Mouse (Mus musculus): ENCODE results near the gene Cachd1. TPM values are rescaled to one million over a fixed set of nuclear protein-coding genes. Genes with fewer than 3 reads are reported as not detected.

Gene Cachd1
- total RNA-seq (2021), result 10 to 100 TPM; 34.9 to 35.3 TPM
- long read RNA-seq, full-length matches to known transcripts, result 45 of 57 reads
- long read RNA-seq, partial matches to known transcripts, result 6 of 57 reads
- long read RNA-seq, other reads (novel, unspliced or antisense), result 6 of 57 reads

- DNase-seq (ENCODE audit: low spot score in 2 of 2), result peak; percentile 36 to 66
Measured at GRCm38 (mm10) chr4:100776043-100776870, at the start of gene Cachd1. Gene Cachd1, plus strand, starts transcription at chr4:100776675.

GRCm38 (mm10) chr4:100728896-100729479 is 47.5 kb upstream of the Cachd1 start:
- DNase-seq (ENCODE audit: low spot score in 2 of 2), result peak in 1 of 2 experiments; percentile 36

- DNase-seq (ENCODE audit: low spot score in 2 of 2), result no peak
Measured at GRCm38 (mm10) chr4:100735098-100735935, 41.2 kb upstream of the Cachd1 start.

GRCm38 (mm10) chr4:100735936-100736349 is 40.5 kb upstream of the Cachd1 start:
- no peak for DNase-seq (ENCODE audit: low spot score in 2 of 2)

GRCm38 (mm10) chr4:100743615-100744014 is 32.9 kb upstream of the Cachd1 start:
- no peak for DNase-seq (ENCODE audit: low spot score in 2 of 2)

- no peak for DNase-seq (ENCODE audit: low spot score in 2 of 2)
Measured at GRCm38 (mm10) chr4:100752278-100752677, 24.2 kb upstream of the Cachd1 start.

- no peak for DNase-seq (ENCODE audit: low spot score in 2 of 2)
Measured at GRCm38 (mm10) chr4:100755632-100756031, 20.8 kb upstream of the Cachd1 start.

- DNase-seq (ENCODE audit: low spot score in 2 of 2), result no peak
Measured at GRCm38 (mm10) chr4:100756499-100756898, 20.0 kb upstream of the Cachd1 start.

GRCm38 (mm10) chr4:100758265-100758898 is 18.1 kb upstream of the Cachd1 start:
- DNase-seq (ENCODE audit: low spot score in 2 of 2), result no peak

GRCm38 (mm10) chr4:100759603-100760002 is 16.9 kb upstream of the Cachd1 start:
- no peak for DNase-seq (ENCODE audit: low spot score in 2 of 2)

GRCm38 (mm10) chr4:100760416-100760815 is 16.1 kb upstream of the Cachd1 start:
- DNase-seq (ENCODE audit: low spot score in 2 of 2), result no peak

GRCm38 (mm10) chr4:100768606-100769005 is 7.9 kb upstream of the Cachd1 start:
- DNase-seq (ENCODE audit: low spot score in 2 of 2), result no peak

GRCm38 (mm10) chr4:100776871-100777375 is 448 bp downstream of the Cachd1 start:
- peak; percentile 8 to 30 for DNase-seq (ENCODE audit: low spot score in 2 of 2)

- DNase-seq (ENCODE audit: low spot score in 2 of 2), result peak; percentile 22 to 29
Measured at GRCm38 (mm10) chr4:100777376-100778041, 1.0 kb downstream of the Cachd1 start.

- DNase-seq (ENCODE audit: low spot score in 2 of 2), result no peak
Measured at GRCm38 (mm10) chr4:100778082-100778481, 1.6 kb downstream of the Cachd1 start.

GRCm38 (mm10) chr4:100779023-100779422 is 2.5 kb downstream of the Cachd1 start:
- no peak for DNase-seq (ENCODE audit: low spot score in 2 of 2)

- no peak for DNase-seq (ENCODE audit: low spot score in 2 of 2)
Measured at GRCm38 (mm10) chr4:100779695-100780094, 3.2 kb downstream of the Cachd1 start.

GRCm38 (mm10) chr4:100780911-100781310 is 4.4 kb downstream of the Cachd1 start:
- DNase-seq (ENCODE audit: low spot score in 2 of 2), result no peak

GRCm38 (mm10) chr4:100782348-100782747 is 5.9 kb downstream of the Cachd1 start:
- DNase-seq (ENCODE audit: low spot score in 2 of 2), result no peak

GRCm38 (mm10) chr4:100782891-100783290 is 6.4 kb downstream of the Cachd1 start:
- no peak for DNase-seq (ENCODE audit: low spot score in 2 of 2)
